Mouse (Mus musculus) kidney, adult 2 months (tissue): ENCODE measurements around the gene Fam184b.

Experiments
- CTCF ChIP-seq: fragments of 200-500 bp; conservative IDR thresholded peaks from 2 replicates; pipeline ENCODE4 v1.5.1; 2011; ENCODE audit warnings: low read depth, mild to moderate bottlenecking, control low read depth, low read length, moderate library complexity, mixed read lengths; ENCODE audit not compliant: insufficient read depth, insufficient read length
- POLR2A ChIP-seq: fragments of 200-500 bp; IDR thresholded peaks from one replicate; pipeline ENCODE4 v1.6.1; 2011; ENCODE audit warnings: low read depth, low read length, control low read depth

GRCm38 (mm10) chr5:45668831-45669230 is 29.4 kb upstream of the Fam184b start:
- no peak for TF ChIP-seq CTCF
- no peak for TF ChIP-seq POLR2A
